Mouse (Mus musculus): ENCODE measurements at regions not wholly inside any gene's neighbourhood (a gene's known extent, or its start where the extent isn't known, plus 50 kb on each side); places are given as distances from the start of the nearest gene placed in this dataset.

DNA sequence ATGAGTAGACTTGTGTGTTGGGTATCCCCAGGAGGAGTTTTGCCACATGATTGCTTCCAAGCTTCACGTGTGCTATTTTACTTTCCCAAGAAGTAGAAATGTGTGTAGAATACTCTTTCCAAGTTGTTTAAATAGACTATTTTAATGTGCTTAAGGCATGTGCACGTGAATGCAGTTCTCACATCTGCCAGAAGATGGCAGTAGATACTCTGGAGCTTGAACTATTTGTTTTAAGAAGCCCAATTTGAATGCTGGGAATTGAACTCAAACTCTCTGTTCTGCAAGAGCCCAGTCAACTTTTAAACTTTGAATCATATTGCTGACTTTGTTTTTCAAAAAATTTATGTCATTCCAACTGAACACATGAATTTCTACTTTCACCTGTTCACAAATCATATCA, 431.3 kb upstream of the Reg3g start:
- peak in 1 of 2 experiments; percentile 8 for DNase-seq (ENCODE audit: low spot score in 2 of 2)

DNA sequence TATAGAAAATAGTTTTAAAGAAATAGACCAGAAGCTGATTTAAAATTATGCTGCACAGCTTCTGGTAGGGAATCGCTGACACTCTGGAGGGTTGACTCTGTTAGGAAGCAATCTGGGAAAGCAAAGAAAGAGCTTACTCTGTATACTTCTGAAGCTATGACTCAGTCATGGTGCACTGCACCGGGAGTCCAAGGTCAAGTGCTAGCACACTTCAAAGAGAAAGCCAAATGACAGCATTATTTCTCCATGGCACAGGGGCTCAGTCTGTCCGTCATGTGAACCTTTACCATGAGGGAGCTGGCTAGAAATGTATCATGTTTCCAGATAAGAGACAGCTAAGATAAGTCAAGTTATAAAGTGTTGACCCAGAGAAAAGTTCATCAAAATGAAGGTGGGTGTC, 424.1 kb upstream of the Reg3g start:
- no peak for DNase-seq (ENCODE audit: low spot score in 2 of 2)

DNA sequence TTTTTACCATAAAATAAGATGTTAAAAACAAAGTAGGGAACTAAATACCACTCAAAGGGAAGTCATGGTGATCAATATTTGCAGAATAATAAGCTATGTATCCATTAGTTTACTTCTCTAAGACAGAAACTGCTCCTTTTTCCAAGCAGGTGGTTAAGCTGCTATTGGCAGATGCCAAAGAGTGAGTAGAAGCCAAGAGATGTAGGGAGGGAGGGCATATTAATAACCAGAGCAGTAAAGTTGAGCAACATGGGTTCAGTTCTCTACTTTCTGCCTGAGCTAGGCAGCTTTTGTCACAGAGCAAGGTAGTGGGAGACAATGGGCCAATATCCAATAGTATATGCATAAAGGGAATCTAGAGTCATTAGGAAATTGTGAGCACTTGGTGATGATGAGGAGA, 394.4 kb upstream of the Reg3g start:
- peak in 1 of 2 experiments; percentile 40 for DNase-seq (ENCODE audit: low spot score in 2 of 2)

DNA sequence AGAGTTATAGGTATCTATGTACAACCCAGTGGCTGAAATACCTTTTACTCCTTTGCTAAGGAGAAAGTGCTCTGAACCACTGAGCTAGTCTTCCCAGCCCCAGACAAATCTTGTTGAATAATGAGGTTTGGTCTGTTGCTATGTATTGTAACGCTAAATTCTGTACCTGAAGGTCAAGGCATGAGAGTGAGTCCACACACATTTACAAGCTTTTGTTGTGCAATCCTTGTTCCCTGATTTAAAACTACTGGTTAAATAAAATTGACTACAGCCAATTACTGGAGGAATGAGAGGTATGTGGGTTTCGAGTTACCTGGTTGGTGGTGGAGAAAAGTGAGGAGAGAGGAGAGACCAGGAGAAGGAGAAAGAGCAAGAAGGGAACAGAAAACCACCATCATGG, 372.6 kb upstream of the Reg3g start:
- no peak for DNase-seq (ENCODE audit: low spot score in 2 of 2)

DNA sequence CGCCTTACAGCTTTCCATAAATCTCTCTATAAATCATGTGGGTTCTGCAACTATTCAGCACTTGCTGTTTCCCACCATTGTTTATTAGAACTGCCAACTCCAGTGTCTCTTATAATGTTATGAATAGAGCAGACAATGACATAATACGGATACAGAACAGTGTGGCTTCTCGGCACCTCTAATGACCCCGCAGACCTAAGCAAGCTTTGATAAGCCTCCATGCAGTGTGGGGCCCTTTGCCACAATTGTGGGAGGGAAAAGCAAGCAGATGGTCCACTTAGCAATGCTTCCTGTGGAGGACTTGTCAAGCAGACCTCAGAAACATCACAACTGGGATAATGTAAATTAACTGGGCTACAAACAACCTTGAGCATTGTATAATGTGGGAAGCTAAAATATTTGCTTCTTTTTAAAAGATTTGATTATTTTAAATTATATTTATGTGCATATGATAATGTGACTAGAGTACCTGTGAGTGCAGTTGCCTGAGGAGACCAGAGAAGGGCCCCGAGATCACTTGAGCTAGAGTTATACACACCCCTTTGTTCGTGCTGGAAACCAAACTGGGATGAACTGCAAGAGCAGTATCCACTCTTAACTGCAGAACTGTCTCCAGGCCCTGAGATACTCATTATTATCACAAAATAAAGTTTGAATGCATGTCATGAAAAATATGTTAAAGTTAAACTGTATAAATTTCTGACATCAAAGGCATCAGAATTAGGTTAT, 357.4 kb upstream of the Reg3g start:
- DNase-seq (ENCODE audit: low spot score in 2 of 2), result no peak

DNA sequence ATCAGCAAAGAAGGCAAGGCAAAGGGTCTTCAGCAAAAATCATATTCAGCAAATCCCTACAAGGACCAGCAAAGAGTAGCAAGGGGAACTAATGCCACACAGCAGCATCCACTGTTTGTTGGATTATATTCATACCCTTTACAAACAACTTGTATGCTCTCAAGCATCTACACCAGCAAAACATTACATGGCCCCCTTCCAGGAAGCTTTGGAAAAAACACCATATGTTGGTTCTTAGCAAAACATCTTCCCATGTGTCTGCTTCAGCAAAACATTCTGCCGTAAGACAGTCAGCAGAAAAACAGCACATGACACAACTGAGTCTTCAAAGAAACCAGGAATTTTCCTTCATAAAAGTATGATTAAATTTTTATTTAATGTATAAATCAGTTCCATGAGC, 352.6 kb upstream of the Reg3g start:
- DNase-seq (ENCODE audit: low spot score in 2 of 2), result no peak

DNA sequence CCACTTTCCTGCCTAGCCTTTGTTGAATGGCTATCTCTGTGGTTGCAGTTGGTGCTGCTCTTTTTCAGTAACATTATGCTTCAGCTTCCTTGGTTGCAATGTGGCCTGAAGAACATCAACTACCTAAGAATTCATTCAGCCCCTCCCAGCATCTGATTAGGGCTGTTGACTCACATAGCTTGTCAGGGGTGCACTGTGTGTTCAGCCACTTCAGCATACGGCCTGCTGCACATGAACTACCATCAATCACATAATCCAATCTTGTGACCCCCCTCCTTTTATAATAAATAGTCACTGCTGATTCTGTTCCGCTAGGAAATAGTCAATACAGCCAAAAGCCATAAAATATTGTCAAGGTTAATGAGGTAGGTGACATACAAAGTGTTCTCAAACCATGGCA, 328.3 kb upstream of the Reg3g start:
- DNase-seq (ENCODE audit: low spot score in 2 of 2), result no peak

DNA sequence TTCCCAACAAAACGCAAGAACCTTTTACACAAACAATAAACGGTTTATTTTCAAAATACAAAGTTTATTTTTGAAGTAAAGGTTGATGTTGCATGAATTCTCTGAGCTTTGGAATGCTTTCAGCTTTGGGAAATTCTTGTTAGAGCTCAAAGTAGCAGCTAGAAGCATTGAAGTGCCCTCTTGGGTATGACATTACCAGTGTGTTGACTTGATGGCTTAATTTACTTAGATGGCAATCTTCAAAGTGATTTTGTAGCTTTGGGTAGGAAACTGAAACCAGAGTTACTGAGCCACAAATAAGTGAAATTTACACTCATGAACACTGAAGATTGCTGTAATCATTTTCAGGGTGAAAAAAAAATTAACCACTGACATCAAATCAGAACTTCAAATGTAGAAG, 320.3 kb upstream of the Reg3g start:
- no peak for DNase-seq (ENCODE audit: low spot score in 2 of 2)

DNA sequence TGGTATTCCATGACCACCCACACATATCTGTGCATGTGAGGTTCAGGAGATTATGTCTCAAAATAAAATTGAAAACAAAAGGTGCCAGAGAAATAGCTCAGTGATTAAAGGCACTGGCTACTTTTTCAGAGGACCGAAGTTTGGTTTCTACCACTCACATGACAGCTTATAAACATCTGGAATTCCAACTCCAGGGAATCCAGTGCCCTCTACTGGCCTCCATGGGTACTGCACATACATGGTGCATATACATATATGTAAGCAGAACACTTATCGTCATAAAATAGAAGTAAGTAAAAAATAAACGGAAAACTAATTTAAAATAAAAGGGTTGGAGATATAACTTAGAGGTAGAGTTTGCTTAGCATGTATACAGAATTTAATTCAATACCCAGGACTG, 288.9 kb upstream of the Reg3g start:
- DNase-seq (ENCODE audit: low spot score in 2 of 2), result no peak

Data from layer of hippocampus, postnatal 14 days (tissue).